Mouse (Mus musculus): Measurements from ENCODE around the gene Dusp3.

GRCm38 (mm10) chr11:102010140-102010539 lies 23.3 kb upstream of the Dusp3 start:
- TF ChIP-seq CTCF (IDR thresholded peaks at IDR 0.05; ENCODE audit: control insufficient read depth, insufficient read depth, insufficient read length) (no peak), USF1 (IDR thresholded peaks at IDR 0.05; ENCODE audit: low read depth) (no peak), CEBPB (IDR thresholded peaks at IDR 0.05; ENCODE audit: low read depth) (no peak)
